Mouse (Mus musculus) layer of hippocampus, adult 9-10 months (tissue): Measurements from ENCODE around the gene Ankrd22.

Experiments used
- DNase-seq: peaks from one replicate; pipeline ENCODE4 v3.0.0; 2022; ENCODE audit warnings: low spot score

The Ankrd22 gene

GRCm38 (mm10) chr19:34089011-34089680, 76.7 kb downstream of the Ankrd22 start:
- no peak for DNase-seq

- DNase-seq, result no peak
Measured at GRCm38 (mm10) chr19:34078130-34078529, 87.7 kb downstream of the Ankrd22 start.

GRCm38 (mm10) chr19:34074239-34074638, 91.6 kb downstream of the Ankrd22 start:
- DNase-seq, result no peak
